Mouse (Mus musculus): ENCODE measurements around the gene Ddx20. TPM values are rescaled to one million over a fixed set of nuclear protein-coding genes. Genes with fewer than 3 reads are reported as not detected.
A peak's percentile ranks its signal among the peaks of the same experiment; 100 is the strongest.

Gene Ddx20
- polyA plus RNA-seq, 1 experiment from 2014 or later, result 34.6 TPM

GRCm38 (mm10) chr3:105717856-105718555 is 30.6 kb upstream of the Ddx20 start:
- Histone ChIP-seq H3K4me1 (peaks cover 29% of the 10 kb centered on the region), H3K4me2 (replicated peaks) (no peak overlapping the region), H3K9me3 (no peaks in the 10 kb centered on the region), H3K36me3 (no peaks in the 10 kb centered on the region), H3K4me3 (no peak overlapping the region), H3K9ac (no peak overlapping the region), H3K27me3 (replicated peaks) (no peaks in the 10 kb centered on the region), H3K27ac (no peak overlapping the region)
- 53% methylated on average over 11 of the region's 11 CpGs for WGBS
- peak; percentile 75 for ATAC-seq (ENCODE audit: low FRiP score, low read depth)

GRCm38 (mm10) chr3:105716353-105717000 is 29.1 kb upstream of the Ddx20 start:
- Histone ChIP-seq H3K4me2 (replicated peaks) (no peak overlapping the region), H3K36me3 (no peaks in the 10 kb centered on the region), H3K27ac (no peak overlapping the region), H3K4me1 (peaks cover 29% of the 10 kb centered on the region), H3K9me3 (no peaks in the 10 kb centered on the region), H3K9ac (no peak overlapping the region), H3K27me3 (replicated peaks) (no peaks in the 10 kb centered on the region), H3K4me3 (no peak overlapping the region)
- no peak for ATAC-seq (ENCODE audit: low FRiP score, low read depth)
- WGBS, result 60% methylated on average over 18 of the region's 18 CpGs

DNA sequence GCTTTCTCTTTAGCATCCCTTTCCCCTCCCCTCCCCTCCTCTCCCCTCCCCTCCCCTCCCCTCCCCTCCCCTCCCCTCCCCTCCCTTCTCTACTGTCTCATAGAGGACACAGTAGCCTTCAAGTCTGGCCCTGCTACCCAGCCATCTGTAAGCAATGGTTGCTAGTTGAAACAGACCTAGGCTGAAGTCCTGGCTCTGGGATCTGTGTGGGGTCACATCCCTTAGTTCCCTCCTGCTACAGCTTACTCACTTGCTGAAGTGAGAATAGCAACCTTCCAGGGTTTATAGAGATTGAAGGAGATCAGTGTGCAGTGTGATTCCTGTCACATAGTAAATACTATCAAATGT is 27.4 kb upstream of the Ddx20 start:
- Histone ChIP-seq H3K4me1 (peaks cover 29% of the 10 kb centered on the region), H3K4me3 (no peak overlapping the region), H3K36me3 (no peaks in the 10 kb centered on the region), H3K27ac (no peak overlapping the region), H3K9me3 (no peaks in the 10 kb centered on the region), H3K4me2 (replicated peaks) (no peak overlapping the region), H3K27me3 (replicated peaks) (no peaks in the 10 kb centered on the region), H3K9ac (no peak overlapping the region)
- ATAC-seq (ENCODE audit: low FRiP score, low read depth), result no peak

DNA sequence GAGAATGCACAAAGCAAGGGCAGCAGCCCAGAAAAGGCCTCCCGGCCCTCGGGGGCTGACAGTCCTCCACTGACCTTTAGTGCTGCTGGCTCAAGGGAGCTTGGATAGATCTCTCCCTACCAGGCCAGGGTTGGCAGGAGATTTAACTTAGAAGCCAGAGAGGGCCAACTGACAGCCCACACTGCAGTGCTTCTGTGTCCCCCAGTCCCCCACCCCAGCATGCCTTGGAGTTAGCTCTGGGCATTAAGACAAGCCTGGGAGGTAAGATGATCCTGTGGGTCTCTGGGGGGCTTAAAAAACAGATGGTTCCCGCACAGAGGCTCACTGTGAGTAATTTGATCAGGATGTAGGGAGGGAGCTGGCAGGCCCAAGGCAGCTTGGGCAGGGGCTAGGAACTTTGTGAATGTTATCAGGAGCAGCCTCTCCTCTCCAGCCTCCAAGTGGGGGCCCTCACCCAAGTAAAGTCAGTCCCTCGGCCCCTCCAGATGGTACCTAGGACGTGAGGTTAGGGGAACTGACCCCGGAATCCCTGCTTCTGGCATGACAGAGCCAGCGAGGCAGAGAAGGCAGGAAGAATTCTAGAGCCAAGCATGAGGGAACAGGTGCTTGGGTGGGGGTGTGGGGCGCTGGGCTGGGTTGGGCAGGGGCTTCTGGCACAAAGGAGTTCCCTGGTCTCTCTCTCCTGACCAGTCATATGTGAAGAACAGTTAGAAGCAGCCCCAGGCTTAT is 26.9 kb upstream of the Ddx20 start:
- H3K4me3 ChIP-seq, result no peak overlapping the region
- H3K36me3 ChIP-seq, result no peaks in the 10 kb centered on the region
- H3K4me1 ChIP-seq, result peaks cover 29% of the 10 kb centered on the region
- ATAC-seq (ENCODE audit: low FRiP score, low read depth), result peak; percentile 15; the same call in 1 of the 2 replicates
- no peaks in the 10 kb centered on the region for H3K9me3 ChIP-seq
- peak overlapping the region; percentile 13; the same call in 1 of the 2 replicates for H3K9ac ChIP-seq
- 22% methylated on average over 8 of the region's 8 CpGs for WGBS
- H3K27ac ChIP-seq, result 0 out of 2 replicates have a peak overlapping the region, but pooled peaks have one; percentile 16
- H3K4me2 ChIP-seq (replicated peaks), result peak overlapping the region; percentile 14; the same call in 1 of the 2 replicates
- H3K27me3 ChIP-seq (replicated peaks), result no peaks in the 10 kb centered on the region

DNA sequence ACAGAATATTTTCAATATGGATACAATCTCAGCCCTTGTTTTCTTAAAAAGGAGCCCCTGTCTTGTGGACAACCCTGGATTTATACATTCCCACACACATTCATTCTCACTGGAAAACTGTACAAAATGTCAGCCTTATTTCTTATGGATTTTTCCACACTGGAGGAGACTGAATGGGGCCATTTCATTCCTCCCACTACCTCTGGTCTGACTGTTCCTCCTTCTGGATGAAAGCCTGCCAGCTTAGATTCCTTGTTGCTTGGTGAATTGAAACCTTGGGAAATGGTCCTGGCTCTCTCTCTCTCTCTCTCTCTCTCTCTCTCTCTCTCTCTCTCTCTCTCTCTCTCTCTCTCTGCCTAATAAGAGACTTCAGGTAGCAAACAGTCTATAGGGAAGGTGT is 25.5 kb upstream of the Ddx20 start:
- H3K27me3 ChIP-seq (replicated peaks), result no peaks in the 10 kb centered on the region
- no peak for ATAC-seq (ENCODE audit: low FRiP score, low read depth)

GRCm38 (mm10) chr3:105711741-105712140 is 24.4 kb upstream of the Ddx20 start:
- H3K4me2 ChIP-seq (replicated peaks), result no peak overlapping the region
- no peaks in the 10 kb centered on the region for H3K36me3 ChIP-seq
- H3K4me3 ChIP-seq, result no peak overlapping the region
- ATAC-seq (ENCODE audit: low FRiP score, low read depth), result no peak
- H3K27ac ChIP-seq, result no peak overlapping the region
- H3K9me3 ChIP-seq, result no peaks in the 10 kb centered on the region
- no peak overlapping the region for H3K9ac ChIP-seq
- whole genome bisulfite sequencing, result 71% methylated on average over 7 of the region's 7 CpGs
- peaks cover 15% of the 10 kb centered on the region for H3K4me1 ChIP-seq
- H3K27me3 ChIP-seq (replicated peaks), result peaks cover 2% of the 10 kb centered on the region

More for the DNA sequence above, 25.5 kb upstream of the Ddx20 start:
- Histone ChIP-seq H3K27ac (no peak overlapping the region), H3K4me1 (peaks cover 20% of the 10 kb centered on the region), H3K9ac (no peak overlapping the region), H3K36me3 (no peaks in the 10 kb centered on the region), H3K9me3 (no peaks in the 10 kb centered on the region), H3K4me2 (replicated peaks) (no peak overlapping the region), H3K4me3 (no peak overlapping the region)

GRCm38 (mm10) chr3:105710246-105710645 is 22.9 kb upstream of the Ddx20 start:
- no peak for ATAC-seq (ENCODE audit: low FRiP score, low read depth)
- H3K4me1 ChIP-seq, result peaks cover 14% of the 10 kb centered on the region
- peaks cover 17% of the 10 kb centered on the region for H3K27me3 ChIP-seq (replicated peaks)
- no peak overlapping the region for H3K27ac ChIP-seq
- no peaks in the 10 kb centered on the region for H3K9me3 ChIP-seq
- no peak overlapping the region for H3K9ac ChIP-seq
- H3K4me2 ChIP-seq (replicated peaks), result no peak overlapping the region
- H3K4me3 ChIP-seq, result no peak overlapping the region
- 73% methylated on average over 6 of the region's 6 CpGs for WGBS
- H3K36me3 ChIP-seq, result no peaks in the 10 kb centered on the region

GRCm38 (mm10) chr3:105707590-105707989 is 20.2 kb upstream of the Ddx20 start:
- no peak for ATAC-seq (ENCODE audit: low FRiP score, low read depth)

GRCm38 (mm10) chr3:105706366-105707020 is 19.1 kb upstream of the Ddx20 start:
- H3K9me3 ChIP-seq, result no peaks in the 10 kb centered on the region
- peaks cover 32% of the 10 kb centered on the region for H3K27me3 ChIP-seq (replicated peaks)
- 33% methylated on average over 4 of the region's 4 CpGs for WGBS
- H3K4me3 ChIP-seq, result no peak overlapping the region
- no peak for ATAC-seq (ENCODE audit: low FRiP score, low read depth)
- H3K27ac ChIP-seq, result no peak overlapping the region; the same call in 1 of the 2 replicates
- peak overlapping the region; percentile 100 for H3K4me2 ChIP-seq (replicated peaks)
- H3K36me3 ChIP-seq, result no peaks in the 10 kb centered on the region
- H3K4me1 ChIP-seq, result peaks cover 16% of the 10 kb centered on the region
- no peak overlapping the region for H3K9ac ChIP-seq

More at GRCm38 (mm10) chr3:105707590-105707989, 20.2 kb upstream of the Ddx20 start:
- H3K27ac ChIP-seq, result no peak overlapping the region
- H3K9ac ChIP-seq, result peak overlapping the region; percentile 13; the same call in 1 of the 2 replicates
- H3K4me2 ChIP-seq (replicated peaks), result peak overlapping the region; percentile 20; the same call in 1 of the 2 replicates
- no peak overlapping the region for H3K4me3 ChIP-seq
- no peaks in the 10 kb centered on the region for H3K9me3 ChIP-seq
- H3K36me3 ChIP-seq, result no peaks in the 10 kb centered on the region
- peaks cover 16% of the 10 kb centered on the region for H3K4me1 ChIP-seq
- WGBS, result 17% methylated on average over 7 of the region's 7 CpGs
- peaks cover 32% of the 10 kb centered on the region for H3K27me3 ChIP-seq (replicated peaks)

GRCm38 (mm10) chr3:105705561-105705960 is 18.2 kb upstream of the Ddx20 start:
- no peaks in the 10 kb centered on the region for H3K9me3 ChIP-seq
- WGBS, result 16% methylated on average over 3 of the region's 3 CpGs
- peaks cover 35% of the 10 kb centered on the region for H3K27me3 ChIP-seq (replicated peaks)
- peak overlapping the region; percentile 56 for H3K4me3 ChIP-seq
- no peaks in the 10 kb centered on the region for H3K36me3 ChIP-seq
- no peak overlapping the region for H3K27ac ChIP-seq
- H3K9ac ChIP-seq, result peak overlapping the region; percentile 69
- ATAC-seq (ENCODE audit: low FRiP score, low read depth), result no peak
- peak overlapping the region; percentile 100 for H3K4me2 ChIP-seq (replicated peaks)
- peaks cover 16% of the 10 kb centered on the region for H3K4me1 ChIP-seq

GRCm38 (mm10) chr3:105705061-105705549 is 17.7 kb upstream of the Ddx20 start:
- Histone ChIP-seq H3K27ac (no peak overlapping the region), H3K9me3 (no peaks in the 10 kb centered on the region), H3K4me3 (peak overlapping the region; percentile 56), H3K27me3 (replicated peaks) (peaks cover 35% of the 10 kb centered on the region), H3K4me2 (replicated peaks) (peak overlapping the region; percentile 100), H3K36me3 (no peaks in the 10 kb centered on the region), H3K9ac (peak overlapping the region; percentile 69), H3K4me1 (peaks cover 16% of the 10 kb centered on the region)
- peak; percentile 76 for ATAC-seq (ENCODE audit: low FRiP score, low read depth)
- under 1% methylated on average over 28 of the region's 28 CpGs for WGBS
